Mouse (Mus musculus): ENCODE measurements around the gene Fbxw13. TPM values are rescaled to one million over a fixed set of nuclear protein-coding genes. Genes with fewer than 3 reads are reported as not detected.
"Not testable (repeated sequence)": the region's sequence is repeated elsewhere in the genome, so short reads cannot be mapped to it uniquely, and the experiment has no call there.

Gene Fbxw13
- not detected in 2 replicates for polyA plus RNA-seq (2015; fragmentation: Nextera tagmentation; extraction: Ambion mirVana)

DNA sequence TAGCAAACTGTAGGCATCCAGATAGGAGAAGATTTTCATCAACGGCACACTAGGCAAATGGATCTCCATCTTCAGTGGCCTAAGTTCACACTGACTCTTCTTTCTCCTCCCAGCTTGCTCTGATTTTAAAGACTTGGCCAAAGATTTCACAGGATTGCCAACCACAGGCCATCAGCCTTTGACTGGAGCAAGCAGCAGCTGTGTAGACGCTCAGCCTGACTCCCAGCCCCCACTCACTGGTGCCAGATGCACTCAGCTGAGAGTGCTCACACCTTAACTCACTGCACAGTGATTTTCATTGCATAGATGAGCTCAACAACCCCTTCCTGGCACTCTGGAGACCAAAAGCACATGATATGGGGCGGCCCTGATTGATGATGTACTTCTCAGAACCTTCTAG, at the start of gene Fbxw13:
Fbxw13 (minus strand) TSS at position 101 of the 400 bp plus-strand sequence.
- ATAC-seq (ENCODE audit: insufficient read depth); H3K36me3 ChIP-seq (replicated peaks); H3K4me1 ChIP-seq (replicated peaks); H3K27ac ChIP-seq (replicated peaks); H3K9me3 ChIP-seq (replicated peaks); H3K9ac ChIP-seq; H3K4me3 ChIP-seq (replicated peaks); H3K27me3 ChIP-seq; H3K4me2 ChIP-seq: not testable (repeated sequence)
- WGBS (ENCODE audit: insufficient replicate concordance): 50% methylated on average over 3 of the region's 3 CpGs

DNA sequence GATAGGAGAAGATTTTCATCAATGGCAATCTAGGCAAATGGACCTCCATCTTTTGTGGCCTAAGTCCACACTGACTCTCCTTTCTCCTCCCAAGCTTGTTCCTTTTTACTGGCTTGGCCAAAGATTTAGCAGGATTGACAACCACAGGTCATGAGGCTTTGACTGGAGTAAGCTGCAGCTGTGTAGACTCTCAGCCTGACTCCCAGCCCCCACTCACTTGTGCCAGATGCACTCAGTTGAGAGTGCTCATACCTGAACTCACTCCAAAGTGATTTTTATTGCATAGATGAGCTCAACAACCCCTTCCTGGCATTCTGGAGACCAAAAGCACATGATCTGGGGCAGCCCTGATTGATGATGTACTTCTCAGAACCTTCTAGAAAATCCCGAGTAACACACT, 38.9 kb upstream of the Fbxw13 start, which contains the start of gene Fbxw20:
Fbxw20 (minus strand) TSS at position 101 of the 400 bp plus-strand sequence.
- WGBS (ENCODE audit: insufficient replicate concordance): 60% methylated on average over 1 of the region's 1 CpGs
- no peak for ATAC-seq (ENCODE audit: insufficient read depth)
- H3K4me2 ChIP-seq: no peak within 1 kb of the TSS
- H3K36me3 ChIP-seq (replicated peaks): no peaks in the 10 kb centered on the region
- no peaks in the 10 kb centered on the region for H3K27me3 ChIP-seq
- H3K4me3 ChIP-seq (replicated peaks): no peak within 1 kb of the TSS
- no peaks in the 10 kb centered on the region for H3K4me1 ChIP-seq (replicated peaks)
- H3K9ac ChIP-seq: no peak within 1 kb of the TSS
- no peak within 1 kb of the TSS for H3K27ac ChIP-seq (replicated peaks)
- no peaks in the 10 kb centered on the region for H3K9me3 ChIP-seq (replicated peaks)

DNA sequence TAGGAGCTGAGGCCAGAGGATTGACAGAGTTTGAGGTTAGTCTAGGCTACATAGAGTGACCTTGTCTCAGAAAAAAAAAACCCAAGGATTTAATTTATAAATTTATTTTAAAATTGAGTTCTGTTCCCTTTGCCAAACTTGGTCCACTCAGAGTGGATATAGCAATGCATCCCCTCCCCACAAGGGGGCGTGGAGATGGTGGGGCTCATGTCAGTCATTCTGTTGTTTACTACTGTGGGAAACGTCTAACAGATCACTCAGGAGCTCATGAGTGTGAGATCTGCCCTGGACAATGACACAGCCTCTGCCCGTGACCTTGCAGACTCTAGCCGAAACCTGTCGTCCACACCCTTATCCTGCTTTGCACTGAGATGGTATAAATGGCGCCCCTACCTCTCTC, 22.7 kb upstream of the Fbxw13 start:
- Histone ChIP-seq H3K4me2 (no peak overlapping the region), H3K36me3 (replicated peaks) (no peaks in the 10 kb centered on the region), H3K27ac (replicated peaks) (no peak overlapping the region), H3K27me3 (no peaks in the 10 kb centered on the region), H3K4me3 (replicated peaks) (no peak overlapping the region), H3K4me1 (replicated peaks) (no peaks in the 10 kb centered on the region), H3K9me3 (replicated peaks) (0 out of 2 replicates have a peak, but pooled peaks cover 4% of the 10 kb centered on the region), H3K9ac (no peak overlapping the region)
- ATAC-seq (ENCODE audit: insufficient read depth): no peak
- 51% methylated on average over 6 of the region's 6 CpGs for WGBS (ENCODE audit: insufficient replicate concordance)

DNA sequence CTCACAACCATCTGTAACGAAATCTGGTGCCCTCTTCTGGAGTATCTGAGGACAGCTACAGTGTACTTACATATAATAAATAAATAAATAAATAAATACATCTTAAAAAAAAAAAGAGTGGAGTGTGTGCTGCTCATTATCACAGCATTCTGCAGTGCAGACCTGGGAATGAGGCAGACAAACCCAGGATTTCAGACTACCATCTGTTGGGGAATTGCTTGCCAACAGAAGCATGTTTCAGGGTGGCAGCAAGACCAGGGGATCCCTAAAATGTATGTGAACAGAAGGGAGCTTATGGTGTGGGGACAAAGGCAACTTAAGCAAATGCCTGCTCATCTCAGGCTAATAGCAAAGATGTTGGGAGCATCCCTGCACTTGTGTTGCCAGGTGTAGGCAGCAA, 5.6 kb upstream of the Fbxw13 start:
- H3K27ac ChIP-seq (replicated peaks); H3K36me3 ChIP-seq (replicated peaks); H3K4me3 ChIP-seq (replicated peaks); H3K9ac ChIP-seq; H3K4me1 ChIP-seq (replicated peaks); ATAC-seq (ENCODE audit: insufficient read depth); H3K4me2 ChIP-seq; H3K9me3 ChIP-seq (replicated peaks); H3K27me3 ChIP-seq: not testable (repeated sequence)
- 17% methylated on average over 1 of the region's 1 CpGs for WGBS (ENCODE audit: insufficient replicate concordance)

DNA sequence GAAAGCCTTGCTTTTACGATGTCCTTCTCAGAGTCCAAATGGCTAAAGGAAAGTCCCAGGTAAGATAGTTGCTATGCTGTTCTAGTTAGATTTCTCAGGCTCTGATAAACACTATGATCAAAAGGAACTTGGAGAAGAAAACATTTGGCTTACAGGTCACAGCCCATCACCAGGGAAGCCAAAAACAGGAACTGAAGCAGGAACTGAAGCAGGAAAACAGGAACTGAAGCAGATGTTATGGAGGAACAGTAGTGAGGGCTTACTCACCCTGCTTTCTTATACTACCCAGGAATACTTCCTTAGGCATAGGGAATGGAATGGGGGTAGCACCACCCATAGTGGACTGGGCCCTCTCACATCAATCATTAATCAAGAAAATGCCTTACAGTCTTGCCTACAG, 4.6 kb upstream of the Fbxw13 start:
- WGBS (ENCODE audit: insufficient replicate concordance): 63% methylated on average over 1 of the region's 1 CpGs
- H3K4me3 ChIP-seq (replicated peaks): no peak overlapping the region
- no peaks in the 10 kb centered on the region for H3K27me3 ChIP-seq
- no peak overlapping the region for H3K9ac ChIP-seq
- H3K9me3 ChIP-seq (replicated peaks): no peaks in the 10 kb centered on the region
- H3K27ac ChIP-seq (replicated peaks): no peak overlapping the region
- no peak for ATAC-seq (ENCODE audit: insufficient read depth)
- H3K4me1 ChIP-seq (replicated peaks): no peaks in the 10 kb centered on the region
- no peaks in the 10 kb centered on the region for H3K36me3 ChIP-seq (replicated peaks)
- no peak overlapping the region for H3K4me2 ChIP-seq

DNA sequence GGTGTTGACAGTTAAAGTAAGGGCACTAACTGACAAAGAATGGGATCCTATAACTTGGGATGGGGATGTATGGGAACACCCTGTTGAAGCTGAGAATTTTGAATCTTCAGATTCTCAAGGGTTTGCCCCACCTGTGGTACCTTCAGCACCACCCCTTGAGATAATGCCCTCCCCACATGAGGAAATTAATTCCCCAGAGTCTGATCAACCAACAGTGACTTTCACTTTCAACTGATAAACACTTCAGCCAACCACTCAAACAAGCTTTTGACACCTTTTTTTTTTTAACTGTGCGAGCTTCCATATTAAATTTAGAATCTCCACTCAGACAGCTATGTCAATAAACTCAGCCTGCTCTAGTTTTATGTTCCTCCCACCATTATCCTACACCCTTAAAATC, 3.6 kb upstream of the Fbxw13 start:
- Histone ChIP-seq H3K9ac (no peak overlapping the region), H3K36me3 (replicated peaks) (no peaks in the 10 kb centered on the region), H3K27ac (replicated peaks) (no peak overlapping the region), H3K4me2 (no peak overlapping the region), H3K4me3 (replicated peaks) (no peak overlapping the region), H3K4me1 (replicated peaks) (no peaks in the 10 kb centered on the region), H3K9me3 (replicated peaks) (no peaks in the 10 kb centered on the region), H3K27me3 (no peaks in the 10 kb centered on the region)
- 38% methylated on average over 1 of the region's 1 CpGs for WGBS (ENCODE audit: insufficient replicate concordance)
- ATAC-seq (ENCODE audit: insufficient read depth): no peak

DNA sequence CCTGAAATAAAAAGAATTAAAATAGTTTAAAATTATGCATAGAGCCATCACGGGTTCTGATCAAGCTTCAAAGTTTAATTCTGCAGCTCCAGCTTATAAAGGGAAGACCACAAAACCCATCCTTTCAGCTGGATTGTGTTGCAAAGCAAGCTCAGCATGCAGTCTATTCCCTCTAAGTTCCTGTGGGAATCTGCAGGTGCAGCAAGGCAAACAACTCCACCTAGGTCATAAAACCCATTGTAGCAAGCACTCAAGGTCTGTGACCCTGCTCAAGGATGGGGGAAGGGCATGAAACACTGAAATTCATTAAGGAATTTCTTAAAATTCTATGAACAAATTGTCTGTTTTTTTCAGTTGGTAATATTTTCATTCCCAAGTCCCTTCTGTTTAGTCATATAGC, 18.6 kb downstream of the Fbxw13 start:
- no peak for ATAC-seq (ENCODE audit: insufficient read depth)
- Histone ChIP-seq H3K4me1 (replicated peaks) (no peaks in the 10 kb centered on the region), H3K9ac (no peak overlapping the region), H3K9me3 (replicated peaks) (no peaks in the 10 kb centered on the region), H3K36me3 (replicated peaks) (no peaks in the 10 kb centered on the region), H3K27me3 (no peaks in the 10 kb centered on the region), H3K27ac (replicated peaks) (no peak overlapping the region), H3K4me2 (no peak overlapping the region), H3K4me3 (replicated peaks) (no peak overlapping the region)
- WGBS (ENCODE audit: insufficient replicate concordance): 53% methylated on average over 1 of the region's 1 CpGs

DNA sequence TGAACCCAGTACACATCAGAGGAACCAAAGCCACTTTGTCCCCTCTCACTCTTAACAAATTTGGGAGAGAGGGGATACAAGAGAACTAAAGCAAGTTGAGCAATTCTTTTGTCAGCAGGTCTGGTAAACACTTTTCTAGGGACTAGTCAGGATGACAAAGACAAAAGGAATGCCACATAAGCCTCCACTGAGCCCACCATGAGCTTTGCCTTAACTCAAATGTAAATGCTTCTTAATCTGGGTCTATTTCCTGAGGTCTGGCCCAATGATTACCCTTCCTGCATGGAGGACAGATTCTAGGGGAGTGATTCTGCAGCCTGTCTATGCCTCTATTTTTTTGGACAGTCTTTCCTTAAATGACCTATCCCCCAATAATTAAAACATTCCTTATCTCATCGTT, 19.5 kb downstream of the Fbxw13 start:
- H3K27me3 ChIP-seq: no peaks in the 10 kb centered on the region
- no peak for ATAC-seq (ENCODE audit: insufficient read depth)
- H3K4me1 ChIP-seq (replicated peaks): no peaks in the 10 kb centered on the region
- WGBS (ENCODE audit: insufficient replicate concordance): 36% methylated on average over 1 of the region's 1 CpGs
- H3K4me2 ChIP-seq: no peak overlapping the region
- H3K9ac ChIP-seq: no peak overlapping the region
- no peak overlapping the region for H3K27ac ChIP-seq (replicated peaks)
- H3K36me3 ChIP-seq (replicated peaks): no peaks in the 10 kb centered on the region
- no peaks in the 10 kb centered on the region for H3K9me3 ChIP-seq (replicated peaks)
- no peak overlapping the region for H3K4me3 ChIP-seq (replicated peaks)

DNA sequence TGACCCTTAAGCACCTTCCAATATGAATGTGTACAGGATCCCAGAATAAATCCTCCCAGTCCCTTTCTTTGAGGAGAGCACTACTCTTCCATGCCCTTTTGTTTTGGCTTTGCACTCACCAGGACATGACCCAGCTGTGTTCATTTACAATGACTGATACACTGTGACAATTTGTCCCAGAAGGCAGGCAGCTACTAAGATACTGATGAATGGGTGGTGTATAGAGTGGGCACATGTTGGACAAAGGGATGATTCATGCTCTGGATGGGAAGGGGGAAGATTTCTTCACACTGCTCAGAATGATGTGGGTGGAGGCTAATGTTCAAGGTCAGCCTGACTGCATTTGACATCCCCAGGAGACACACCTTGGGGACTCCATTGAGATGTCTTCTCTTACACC, 28.5 kb downstream of the Fbxw13 start:
- Histone ChIP-seq H3K9ac (no peak overlapping the region), H3K9me3 (replicated peaks) (no peaks in the 10 kb centered on the region), H3K4me2 (no peak overlapping the region), H3K36me3 (replicated peaks) (no peaks in the 10 kb centered on the region), H3K27me3 (no peaks in the 10 kb centered on the region), H3K27ac (replicated peaks) (no peak overlapping the region), H3K4me3 (replicated peaks) (no peak overlapping the region), H3K4me1 (replicated peaks) (no peaks in the 10 kb centered on the region)
- no peak for ATAC-seq (ENCODE audit: insufficient read depth)

DNA sequence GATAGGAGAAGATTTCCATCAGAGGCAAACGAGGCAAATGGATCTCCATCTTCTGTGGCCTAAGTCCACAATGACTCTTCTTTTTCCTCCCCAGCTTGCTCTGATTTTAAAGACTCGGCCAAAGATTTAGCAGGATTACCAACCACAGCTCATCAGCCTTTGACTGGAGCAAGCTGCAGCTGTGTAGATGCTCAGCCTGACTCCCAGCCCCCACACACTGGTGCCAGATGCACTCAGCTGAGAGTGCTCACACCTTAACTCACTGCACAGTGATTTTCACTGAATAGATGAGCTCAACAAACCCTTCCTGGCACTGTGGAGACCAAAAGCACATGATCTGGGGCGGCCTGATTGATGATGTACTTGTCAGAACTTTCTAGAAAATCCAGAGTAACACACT, 33.8 kb downstream of the Fbxw13 start, which contains the start of gene Fbxw21:
Fbxw21 (minus strand) TSS at position 101 of the 400 bp plus-strand sequence.
- H3K36me3 ChIP-seq (replicated peaks): no peaks in the 10 kb centered on the region
- H3K4me3 ChIP-seq (replicated peaks): no peak within 1 kb of the TSS
- H3K9me3 ChIP-seq (replicated peaks): no peaks in the 10 kb centered on the region
- no peak within 1 kb of the TSS for H3K27ac ChIP-seq (replicated peaks)
- H3K9ac ChIP-seq: no peak within 1 kb of the TSS
- WGBS (ENCODE audit: insufficient replicate concordance): 52% methylated on average over 3 of the region's 3 CpGs
- no peak within 1 kb of the TSS for H3K4me2 ChIP-seq
- H3K27me3 ChIP-seq: no peaks in the 10 kb centered on the region
- ATAC-seq (ENCODE audit: insufficient read depth): no peak
- no peaks in the 10 kb centered on the region for H3K4me1 ChIP-seq (replicated peaks)

DNA sequence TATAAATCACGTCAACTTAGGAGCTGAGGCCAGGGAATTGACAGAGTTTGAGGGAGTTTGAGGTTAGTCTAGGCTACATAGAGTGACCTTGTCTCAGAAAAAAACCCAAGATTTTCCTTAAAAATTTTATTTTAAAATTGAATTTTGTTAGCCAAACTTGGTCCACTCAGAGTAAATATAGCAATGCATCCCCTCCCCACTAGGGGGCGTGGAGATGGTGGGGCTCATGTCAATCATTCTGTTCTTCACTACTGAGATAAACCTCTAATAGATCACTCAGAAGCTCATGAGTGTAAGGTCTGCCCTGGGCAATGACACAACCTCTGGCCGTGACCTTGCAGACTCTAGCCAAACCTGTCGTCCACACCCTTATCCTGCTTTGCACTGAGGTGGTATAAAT, 55.4 kb downstream of the Fbxw13 start:
- H3K27me3 ChIP-seq; ATAC-seq (ENCODE audit: insufficient read depth); H3K4me3 ChIP-seq (replicated peaks); H3K4me2 ChIP-seq; H3K36me3 ChIP-seq (replicated peaks); H3K9me3 ChIP-seq (replicated peaks); H3K9ac ChIP-seq; H3K4me1 ChIP-seq (replicated peaks); H3K27ac ChIP-seq (replicated peaks): not testable (repeated sequence)
- 53% methylated on average over 4 of the region's 4 CpGs for WGBS (ENCODE audit: insufficient replicate concordance)

DNA sequence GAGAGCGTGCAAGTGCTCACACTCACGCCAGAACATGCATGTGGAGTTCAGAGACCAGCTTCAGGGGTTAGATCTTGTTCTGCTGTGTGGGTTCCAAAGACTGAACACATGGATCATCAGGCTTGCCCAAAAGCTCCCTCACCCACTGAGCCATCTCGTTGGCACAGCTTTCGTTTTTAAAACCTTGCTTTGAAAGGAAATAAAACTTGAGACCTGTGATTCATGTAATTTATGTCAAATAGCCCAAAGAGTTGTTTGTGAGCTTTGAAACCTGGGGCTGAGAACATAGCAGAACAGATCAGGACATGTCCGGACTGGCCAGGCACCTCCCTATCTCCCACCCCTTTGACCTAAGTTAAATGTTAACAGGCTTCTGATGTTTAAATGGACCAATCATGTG, 65.7 kb downstream of the Fbxw13 start:
- Histone ChIP-seq H3K4me1 (replicated peaks) (0 out of 2 replicates have a peak, but pooled peaks cover 3% of the 10 kb centered on the region), H3K9ac (no peak overlapping the region), H3K4me3 (replicated peaks) (no peak overlapping the region), H3K4me2 (no peak overlapping the region), H3K9me3 (replicated peaks) (no peaks in the 10 kb centered on the region), H3K36me3 (replicated peaks) (no peaks in the 10 kb centered on the region), H3K27me3 (no peaks in the 10 kb centered on the region), H3K27ac (replicated peaks) (no peak overlapping the region)
- ATAC-seq (ENCODE audit: insufficient read depth): no peak
- WGBS (ENCODE audit: insufficient replicate concordance): 66% methylated on average over 5 of the region's 5 CpGs

Data from liver, embryonic 15.5 days (tissue).